In genomic region chr3:37334053-37334452, GRCm38 (mm10) we compare ENCODE assay signal across 21 mouse cellular contexts. TPM values are rescaled to one million over a fixed set of nuclear protein-coding genes. Genes with fewer than 3 reads are reported as not detected.
"Had no signal": no experiment of that assay in that cellular context is flagged by ENCODE, and none has a peak within 500 bp of the region (broad histone marks: within the 10 kb centered on the region; RNA-seq: fewer than 3 reads in every experiment).

No protein-coding gene starts in this region.

- H3K4me3 ChIP-seq: kidney, embryonic 15.5 days; left cerebral cortex, adult 2 months; lung, embryonic 15.5 days; midbrain, embryonic 10.5 days; midbrain, embryonic 13.5 days; myocyte; neural tube, embryonic 13.5 days had no signal

- DNase-seq: kidney, adult 2 months; kidney, postnatal 10 days; kidney, postnatal 36 days; layer of hippocampus, postnatal 36 days; lung, adult 18-20 months; lung, postnatal 10 days; lung, postnatal 36 days; thymus, adult 18-20 months; thymus, postnatal 36 days had no signal

- H3K9ac ChIP-seq: kidney, embryonic 15.5 days; lung, embryonic 15.5 days; midbrain, embryonic 13.5 days; neural tube, embryonic 13.5 days had no signal

- H3K4me1 ChIP-seq: kidney, embryonic 15.5 days; midbrain, embryonic 10.5 days; midbrain, embryonic 13.5 days; neural tube, embryonic 13.5 days had no signal

- H3K27ac ChIP-seq: kidney, embryonic 15.5 days; left cerebral cortex, adult 2 months; lung, embryonic 15.5 days; midbrain, embryonic 10.5 days; midbrain, embryonic 13.5 days; neural tube, embryonic 13.5 days had no signal

- H3K27me3 ChIP-seq: kidney, embryonic 15.5 days; lung, embryonic 15.5 days; midbrain, embryonic 13.5 days; neural tube, embryonic 13.5 days had no signal

- H3K9me3 ChIP-seq: kidney, embryonic 15.5 days; lung, embryonic 15.5 days; midbrain, embryonic 10.5 days; midbrain, embryonic 13.5 days; neural tube, embryonic 13.5 days had no signal

- ATAC-seq: intestine, postnatal 0 days; midbrain, embryonic 13.5 days; midbrain, embryonic 16.5 days had no signal

- H3K36me3 ChIP-seq: kidney, embryonic 15.5 days; lung, embryonic 15.5 days; midbrain, embryonic 10.5 days; midbrain, embryonic 13.5 days; neural tube, embryonic 13.5 days had no signal

- H3K4me2 ChIP-seq: kidney, embryonic 15.5 days; lung, embryonic 15.5 days; midbrain, embryonic 13.5 days; neural tube, embryonic 13.5 days had no signal

RNA-seq across cellular contexts. Expression of gene Fgf2, which starts 14.1 kb away (rescaled TPM):
- total RNA-seq: megakaryocyte, adult 5-6 weeks had no signal

RNA-seq across cellular contexts. Expression of gene Cetn4, which starts 21.5 kb away (rescaled TPM):
- total RNA-seq: monocyte, adult 5-6 weeks had no signal
- polyA plus RNA-seq: small intestine, adult 2 months had no signal
